Mouse (Mus musculus): ENCODE measurements around the gene Ccdc106.
"Not testable (repeated sequence)": the region's sequence is repeated elsewhere in the genome, so short reads cannot be mapped to it uniquely, and the experiment has no call there.

The Ccdc106 gene

DNA sequence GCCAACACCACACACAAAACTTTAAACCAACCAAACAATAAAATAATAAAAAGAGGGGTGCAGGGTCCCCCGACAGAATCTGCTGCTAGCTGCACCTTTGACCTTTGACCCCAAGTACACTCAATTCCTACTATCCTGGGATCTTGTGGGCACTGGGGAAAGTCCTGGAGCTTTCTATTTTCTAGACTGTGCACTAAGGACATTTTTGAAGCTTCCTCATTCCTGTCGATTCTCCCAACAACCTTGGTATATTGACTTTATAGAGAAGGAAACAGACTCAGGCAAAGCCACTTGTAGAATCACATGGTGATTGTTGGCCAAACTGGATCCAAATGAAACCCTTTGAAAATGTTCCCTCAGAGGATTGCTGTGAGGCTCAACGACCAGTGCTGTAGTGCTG, 4.3 kb upstream of the Ccdc106 start:
- DNase-seq, result no peak

DNA sequence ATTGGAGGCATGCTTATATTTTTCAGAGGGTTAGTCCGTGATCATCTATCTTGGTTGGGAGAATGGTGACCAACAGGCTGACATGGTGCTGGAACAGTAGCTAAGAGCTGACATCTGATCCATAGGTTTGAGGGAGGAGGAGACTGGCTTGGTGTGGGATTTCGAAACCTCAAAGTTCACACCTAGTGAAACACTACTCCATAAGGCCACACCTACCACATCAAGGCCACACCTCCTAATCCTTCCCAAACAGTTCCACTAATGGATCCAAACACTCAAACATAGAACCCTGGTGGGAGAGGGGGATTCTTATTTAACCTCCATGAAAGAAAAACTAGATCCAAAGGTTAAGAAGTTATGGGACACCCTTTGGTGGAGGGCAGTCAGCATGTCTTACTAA, 3.4 kb upstream of the Ccdc106 start:
- DNase-seq, result no peak

DNA sequence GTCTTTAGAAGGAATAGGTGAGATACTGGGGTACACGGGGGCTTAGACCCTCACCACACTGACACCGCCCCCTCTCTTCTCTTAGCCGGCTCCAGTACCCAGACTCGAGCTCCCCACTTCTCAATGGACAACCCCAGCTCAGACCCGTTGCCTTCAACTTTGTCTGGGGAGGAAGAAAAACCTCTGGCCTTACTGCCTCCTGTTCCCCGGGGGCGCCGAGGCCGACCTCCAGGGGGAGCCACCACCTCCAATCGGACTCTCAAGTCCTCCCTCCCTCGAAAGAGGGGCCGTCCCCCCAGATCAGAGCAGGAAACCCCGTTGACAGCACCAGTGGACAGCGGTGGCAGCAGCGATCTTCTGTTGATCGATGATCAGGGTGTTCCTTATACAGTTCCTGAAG, 3.0 kb upstream of the Ccdc106 start:
- DNase-seq, result no peak

DNA sequence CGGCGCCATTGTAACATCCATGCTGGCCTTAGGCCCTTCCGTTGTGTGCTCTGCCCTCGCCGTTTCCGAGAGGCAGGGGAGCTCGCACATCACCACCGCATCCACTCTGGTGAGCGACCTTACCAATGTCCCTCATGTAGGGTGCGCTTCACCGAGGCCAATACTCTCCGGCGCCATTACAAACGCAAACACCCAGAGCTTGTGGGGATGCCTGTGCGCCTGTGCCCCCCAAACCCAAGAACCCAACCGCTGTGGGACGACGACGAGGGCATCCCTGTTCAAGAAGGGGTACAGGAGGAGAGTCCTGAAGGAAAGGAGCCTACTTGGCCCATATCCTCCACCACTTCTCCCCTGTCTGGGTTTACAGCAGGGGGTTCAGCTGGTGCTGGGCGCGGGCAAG, 2.4 kb upstream of the Ccdc106 start:
- DNase-seq, result no peak

DNA sequence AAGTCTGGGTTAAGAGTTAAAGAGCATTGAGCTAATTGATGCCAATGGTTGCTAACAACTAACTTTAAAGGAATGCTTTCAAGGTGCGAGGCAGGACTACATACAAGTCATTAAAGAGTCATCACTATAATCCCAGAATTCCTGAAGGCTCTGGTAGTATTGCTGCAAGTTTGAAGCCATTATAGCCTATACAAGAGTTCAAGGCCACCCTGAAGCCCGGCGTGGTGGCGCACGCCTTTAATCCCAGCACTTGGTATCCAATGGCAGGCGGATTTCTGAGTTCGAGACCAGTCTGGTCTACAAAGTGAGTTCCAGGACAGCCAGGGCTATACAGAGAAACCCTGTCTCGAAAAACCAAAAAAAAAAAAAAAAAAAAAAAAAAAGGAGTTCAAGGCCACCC, 777 bp upstream of the Ccdc106 start:
- not testable (repeated sequence) for DNase-seq

DNA sequence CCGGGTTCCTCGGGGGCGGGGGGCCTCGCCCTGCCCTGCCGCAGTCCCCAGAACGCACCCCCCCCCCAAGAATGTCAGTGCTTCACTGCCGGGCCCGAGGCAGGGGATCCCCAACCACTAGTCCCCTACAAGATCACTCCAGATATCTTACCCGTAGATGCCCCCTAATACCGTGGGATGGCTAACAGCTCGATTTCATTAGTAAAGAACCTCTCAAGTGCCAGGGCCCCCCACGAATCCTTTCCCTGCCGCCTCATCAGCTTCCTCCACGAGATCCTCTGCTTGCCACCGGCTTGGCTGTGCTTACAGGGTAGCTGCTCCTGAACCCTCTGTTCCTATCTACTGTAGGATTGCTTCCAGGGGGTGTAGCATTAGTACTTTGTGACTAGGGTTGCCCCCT, 332 bp downstream of the Ccdc106 start:
- no peak for DNase-seq

DNA sequence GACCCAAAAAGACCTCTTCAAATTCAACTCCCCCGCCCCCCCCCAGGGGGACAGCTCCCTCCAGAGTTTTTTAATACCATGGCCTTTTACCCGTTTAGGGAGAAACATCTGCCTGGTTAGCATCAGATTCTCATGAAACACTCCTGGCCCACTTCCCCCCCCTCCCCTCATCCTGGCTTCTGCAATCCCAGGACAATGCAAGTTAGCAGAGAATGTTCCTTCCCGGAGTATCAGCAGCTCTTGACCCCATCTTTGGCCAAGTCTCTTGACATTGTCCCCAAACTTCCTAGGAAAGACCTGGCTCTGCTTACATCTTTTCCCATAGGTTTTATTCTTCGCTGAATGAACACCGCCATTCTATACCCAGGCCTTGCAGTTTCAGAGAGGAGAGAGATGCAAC, 844 bp downstream of the Ccdc106 start:
- DNase-seq, result no peak

DNA sequence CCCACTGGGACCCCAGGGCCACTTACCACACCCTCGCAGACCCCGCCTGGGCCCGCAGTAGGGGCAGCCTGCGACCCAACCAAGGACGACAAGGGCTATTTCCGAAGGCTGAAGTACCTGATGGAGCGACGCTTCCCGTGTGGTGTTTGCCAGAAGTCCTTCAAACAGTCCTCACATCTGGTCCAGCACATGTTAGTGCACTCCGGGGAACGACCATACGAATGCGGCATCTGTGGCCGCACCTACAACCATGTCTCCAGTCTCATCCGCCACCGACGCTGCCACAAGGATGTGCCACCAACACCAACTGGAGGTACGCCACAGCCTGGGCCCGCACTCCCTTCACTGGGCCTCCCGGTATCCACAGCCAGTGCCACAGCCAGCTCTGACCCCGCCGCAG, 9.2 kb downstream of the Ccdc106 start:
- no peak for DNase-seq

DNA sequence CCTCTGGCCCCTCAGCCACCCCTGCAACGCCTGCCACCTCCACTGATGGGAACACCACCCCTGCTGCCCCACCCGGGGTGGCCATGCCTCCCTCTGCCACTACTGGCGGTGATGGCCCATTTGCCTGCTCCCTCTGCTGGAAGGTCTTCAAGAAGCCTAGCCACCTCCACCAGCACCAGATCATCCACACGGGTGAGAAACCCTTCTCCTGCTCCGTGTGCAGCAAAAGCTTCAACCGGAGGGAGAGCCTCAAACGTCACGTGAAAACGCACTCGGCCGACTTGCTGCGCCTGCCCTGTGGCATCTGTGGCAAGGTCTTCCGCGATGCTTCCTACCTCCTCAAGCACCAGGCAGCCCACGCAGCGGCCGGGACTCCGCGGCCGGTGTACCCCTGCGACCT, 9.6 kb downstream of the Ccdc106 start:
- no peak for DNase-seq

DNA sequence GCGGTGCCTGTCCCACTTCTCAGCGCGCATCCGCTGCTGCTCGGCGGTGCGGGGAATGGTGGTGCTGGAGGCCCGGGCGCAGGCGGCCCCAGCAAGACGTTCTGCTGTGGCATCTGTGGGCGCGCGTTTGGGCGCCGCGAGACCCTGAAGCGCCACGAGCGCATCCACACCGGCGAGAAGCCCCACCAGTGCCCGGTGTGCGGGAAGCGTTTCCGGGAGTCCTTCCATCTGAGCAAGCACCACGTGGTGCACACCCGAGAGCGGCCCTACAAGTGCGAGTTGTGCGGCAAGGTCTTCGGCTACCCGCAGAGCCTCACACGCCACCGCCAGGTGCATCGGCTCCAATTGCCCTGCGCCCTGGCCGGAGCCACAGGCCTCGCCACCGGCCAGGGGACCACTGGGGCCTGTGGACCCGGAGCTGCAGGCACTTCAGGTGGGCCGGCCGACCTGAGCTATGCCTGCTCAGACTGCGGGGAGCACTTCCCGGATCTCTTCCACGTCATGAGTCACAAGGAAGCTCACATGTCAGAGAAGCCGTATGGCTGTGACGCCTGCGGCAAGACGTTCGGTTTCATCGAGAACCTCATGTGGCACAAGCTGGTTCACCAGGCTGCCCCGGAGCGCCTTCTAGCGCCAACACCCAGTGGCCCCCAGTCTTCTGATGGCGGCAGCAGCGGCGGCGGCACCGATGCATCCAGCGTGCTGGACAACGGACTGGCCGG, 10.4 kb downstream of the Ccdc106 start:
- no peak for DNase-seq

DNA sequence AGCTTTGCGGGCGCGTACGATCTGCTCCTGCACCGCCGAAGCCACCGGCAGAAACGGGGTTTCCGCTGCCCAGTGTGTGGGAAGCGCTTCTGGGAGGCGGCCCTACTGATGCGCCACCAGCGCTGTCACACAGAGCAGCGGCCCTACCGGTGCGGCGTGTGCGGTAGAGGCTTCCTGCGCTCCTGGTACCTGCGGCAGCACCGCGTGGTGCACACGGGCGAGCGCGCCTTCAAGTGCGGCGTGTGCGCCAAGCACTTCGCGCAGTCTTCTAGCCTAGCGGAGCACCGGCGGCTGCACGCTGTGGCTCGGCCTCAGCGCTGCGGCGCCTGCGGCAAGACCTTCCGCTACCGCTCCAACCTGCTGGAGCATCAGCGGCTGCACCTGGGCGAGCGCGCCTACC, 11.1 kb downstream of the Ccdc106 start:
- no peak for DNase-seq

DNA sequence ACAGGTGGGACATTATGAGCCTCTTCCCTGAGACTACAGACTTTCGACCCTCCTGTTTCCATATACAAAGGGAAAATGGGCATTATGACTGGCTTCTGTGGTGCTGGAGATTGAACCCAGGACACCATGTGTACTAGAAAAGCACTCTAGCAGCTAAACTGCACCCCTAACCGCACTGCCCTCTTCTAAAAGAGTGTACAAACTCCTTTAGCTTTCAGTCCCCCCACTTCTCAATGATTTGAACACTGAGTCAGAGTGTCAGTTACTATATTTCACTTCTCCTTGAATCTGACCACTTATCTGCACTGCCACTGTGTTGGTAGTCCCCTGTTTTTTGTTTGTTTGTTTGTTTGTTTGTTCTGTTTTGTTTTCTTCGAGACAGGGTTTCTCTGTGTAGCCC, 13.5 kb downstream of the Ccdc106 start, which contains the start of gene 4632433K11Rik:
Gene 4632433K11Rik, plus strand, starts transcription at position 301 of the 400 bp plus-strand sequence.
- no peak for DNase-seq

DNA sequence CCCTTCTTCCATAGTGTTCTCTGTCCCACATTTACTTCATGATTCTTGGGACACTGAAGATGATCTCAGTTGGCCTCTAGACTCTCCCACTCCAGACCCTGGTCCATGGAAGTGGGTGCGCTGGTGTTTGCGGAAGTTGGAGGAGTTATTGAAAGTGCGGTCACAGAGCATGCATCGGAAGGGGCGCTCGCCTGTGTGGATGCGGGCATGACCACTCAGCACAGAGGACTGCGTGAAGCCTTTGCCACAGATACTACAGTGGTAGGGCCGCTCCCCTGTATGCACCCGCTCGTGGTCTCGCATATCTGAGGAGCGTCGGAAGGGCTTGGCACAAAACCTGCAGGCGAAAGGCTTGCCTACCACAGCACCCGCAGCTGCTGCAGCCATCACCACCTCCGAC, 15.3 kb downstream of the Ccdc106 start:
- DNase-seq, result no peak

DNA sequence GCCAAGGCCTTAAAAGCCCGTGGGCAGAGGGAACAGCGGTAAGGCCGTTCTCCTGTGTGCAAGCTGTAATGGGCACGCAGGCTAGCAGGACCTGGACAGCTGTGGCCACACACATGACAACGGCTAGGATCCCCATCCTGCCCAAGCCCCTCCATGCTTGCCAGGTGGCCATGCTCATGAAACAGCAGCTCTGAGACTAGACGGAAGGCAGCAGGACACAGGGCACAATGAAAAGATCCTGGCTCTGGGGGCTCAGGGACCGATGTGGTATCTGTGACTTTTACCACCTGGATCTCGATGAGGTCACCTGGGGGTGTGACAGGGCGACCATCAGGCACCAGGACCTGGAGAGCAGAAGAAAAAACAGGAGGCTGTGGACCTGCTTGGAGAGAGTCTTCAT, 15.8 kb downstream of the Ccdc106 start:
- no peak for DNase-seq

DNA sequence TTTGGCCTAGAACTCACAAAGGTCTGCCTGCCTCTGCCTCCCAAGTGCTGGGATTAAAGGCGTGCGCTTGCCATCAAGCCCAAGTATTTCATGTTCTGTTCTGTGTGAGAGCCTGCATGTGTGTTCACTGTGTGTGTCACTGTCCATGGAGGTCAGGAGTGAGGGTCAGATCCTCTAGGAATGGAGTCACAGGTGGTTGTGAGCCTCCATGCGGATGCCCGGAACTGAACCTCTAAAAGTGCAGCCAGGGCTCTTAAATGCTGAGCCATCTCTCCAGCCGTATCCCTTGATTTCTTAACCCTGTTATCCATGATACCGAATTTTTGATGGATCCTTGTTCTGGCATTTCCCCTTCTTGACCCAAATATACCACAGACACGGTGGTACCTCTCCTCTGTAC, 16.7 kb downstream of the Ccdc106 start:
- no peak for DNase-seq

DNA sequence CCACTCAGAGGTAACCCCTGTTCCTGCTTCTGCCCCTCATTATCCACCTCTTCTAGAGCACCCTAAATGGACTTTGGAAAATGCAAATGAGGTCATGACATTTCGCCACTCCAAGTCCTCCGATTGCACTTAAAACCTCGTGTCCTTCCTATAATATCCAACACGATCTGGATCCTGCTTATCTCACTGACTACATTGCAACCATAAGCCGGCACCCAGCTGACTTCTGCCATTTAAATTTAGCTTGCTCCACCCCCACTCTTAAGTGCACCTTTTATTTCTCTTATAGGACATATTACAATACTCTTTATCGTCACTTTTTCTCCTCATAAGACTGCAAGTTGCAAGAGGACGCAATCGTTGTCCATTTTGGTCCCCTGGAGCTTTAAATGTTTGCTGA, 17.1 kb downstream of the Ccdc106 start:
- DNase-seq, result no peak

DNA sequence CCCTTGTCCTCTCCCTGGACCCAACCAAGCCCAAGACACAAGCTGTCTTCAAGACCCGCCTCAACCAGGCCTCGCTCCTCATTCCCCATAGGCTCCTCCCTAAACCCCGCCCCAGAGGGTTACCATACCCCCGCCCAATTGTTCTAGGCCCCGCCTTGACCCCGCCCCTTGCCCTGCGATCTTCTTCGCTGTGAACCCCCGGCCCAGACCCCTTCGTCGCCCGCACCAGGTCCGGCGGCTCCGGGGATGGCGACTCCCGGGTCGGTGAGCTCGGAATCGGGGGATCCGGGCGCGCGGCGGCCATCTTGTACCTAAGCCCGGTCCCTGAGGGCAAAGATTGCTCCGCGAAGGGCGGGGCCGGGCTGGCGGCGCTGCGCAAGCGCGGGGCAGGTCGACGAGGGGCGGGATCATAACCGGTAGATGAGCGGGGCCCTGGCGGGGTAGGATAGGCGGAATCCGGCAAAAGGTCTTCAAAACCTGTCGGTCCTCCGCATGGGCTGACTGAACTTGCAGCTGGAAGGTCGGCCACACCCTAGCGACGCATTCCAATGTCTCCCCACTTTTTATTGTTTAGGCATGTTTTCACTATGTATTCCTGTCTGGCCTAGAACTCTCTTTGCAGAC, 17.9 kb downstream of the Ccdc106 start, which contains the start of gene Zfp784:
Gene Zfp784, minus strand, starts transcription at position 338 of the 624 bp plus-strand sequence.
- peak; percentile 94 for DNase-seq

DNA sequence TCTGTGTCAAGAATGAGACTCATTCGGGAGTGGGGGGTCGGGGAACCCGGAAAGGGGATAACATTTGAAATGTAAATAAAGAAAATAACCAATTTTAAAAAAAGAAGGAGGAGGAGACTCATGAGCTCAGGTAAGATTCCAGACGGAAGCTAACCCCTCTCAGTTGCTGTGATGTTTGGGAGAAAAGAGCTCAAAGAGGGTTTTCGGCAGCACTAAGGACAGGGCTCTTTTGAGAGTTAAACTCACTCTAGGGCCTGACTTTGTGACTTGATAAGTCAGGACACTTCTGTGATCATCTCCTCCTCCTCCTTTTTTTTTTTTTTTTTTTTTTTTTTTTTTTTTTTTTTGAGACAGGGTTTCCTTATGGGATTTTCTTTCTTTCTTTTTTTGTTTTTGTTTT, 18.6 kb downstream of the Ccdc106 start:
- DNase-seq, result no peak

DNA sequence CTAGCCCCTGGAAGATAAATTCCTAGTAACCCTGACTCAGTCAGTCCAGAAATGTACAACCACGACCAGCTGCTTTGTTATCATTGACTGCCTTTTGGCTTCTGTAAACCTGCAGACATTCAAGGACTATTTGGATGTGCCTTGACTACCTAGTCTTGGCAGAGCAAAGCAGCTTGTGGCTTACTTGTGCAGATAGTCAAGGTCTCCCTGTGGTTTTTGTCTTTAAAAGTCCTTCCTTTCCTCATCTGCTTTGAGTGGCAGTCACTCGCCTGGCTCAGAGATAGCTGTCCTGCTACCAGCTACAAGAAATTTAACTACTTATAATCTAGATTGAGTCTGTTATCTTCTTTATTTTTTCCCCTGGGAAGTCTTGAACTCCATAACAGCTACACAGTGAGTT, 24.6 kb downstream of the Ccdc106 start:
- no peak for DNase-seq

DNA sequence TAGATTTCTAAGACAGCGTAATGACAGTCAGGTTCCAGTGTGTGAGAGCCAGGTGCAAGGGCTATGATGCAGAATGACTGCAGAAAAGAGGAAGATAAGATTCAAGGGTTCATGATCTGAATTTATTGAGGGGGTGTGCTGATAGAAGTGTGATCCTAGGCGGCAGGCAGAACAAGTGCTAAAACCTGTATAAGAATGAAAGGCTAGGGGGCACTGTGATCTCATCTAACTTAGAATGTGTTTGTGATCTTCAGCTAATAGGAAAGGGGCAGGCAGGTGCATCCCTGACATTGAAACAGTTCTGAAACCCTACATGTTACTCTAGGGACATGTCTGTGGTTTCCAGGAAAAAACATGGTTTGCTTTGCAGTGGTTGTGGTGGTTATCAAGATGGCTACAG, 25.8 kb downstream of the Ccdc106 start:
- DNase-seq, result no peak

DNA sequence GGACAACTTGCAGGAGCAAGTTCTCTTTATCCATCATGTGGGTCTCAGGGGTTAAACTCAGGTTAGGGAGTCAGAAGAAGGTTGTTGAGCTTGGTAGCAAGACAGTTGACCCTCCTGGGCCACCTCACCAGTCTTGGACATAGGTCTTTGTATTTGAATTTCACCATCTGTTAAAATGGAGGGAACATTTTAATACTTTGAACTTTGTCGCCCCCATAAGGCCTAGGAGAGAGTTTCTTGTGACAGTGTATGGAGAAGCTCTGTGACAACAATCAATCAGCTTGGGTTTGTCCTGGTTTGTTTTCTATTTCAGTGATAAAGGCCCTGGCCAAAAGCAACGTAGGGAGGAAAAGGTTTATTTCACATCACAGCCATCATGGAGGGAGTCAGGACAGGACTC, 27.0 kb downstream of the Ccdc106 start:
- DNase-seq, result no peak

DNA sequence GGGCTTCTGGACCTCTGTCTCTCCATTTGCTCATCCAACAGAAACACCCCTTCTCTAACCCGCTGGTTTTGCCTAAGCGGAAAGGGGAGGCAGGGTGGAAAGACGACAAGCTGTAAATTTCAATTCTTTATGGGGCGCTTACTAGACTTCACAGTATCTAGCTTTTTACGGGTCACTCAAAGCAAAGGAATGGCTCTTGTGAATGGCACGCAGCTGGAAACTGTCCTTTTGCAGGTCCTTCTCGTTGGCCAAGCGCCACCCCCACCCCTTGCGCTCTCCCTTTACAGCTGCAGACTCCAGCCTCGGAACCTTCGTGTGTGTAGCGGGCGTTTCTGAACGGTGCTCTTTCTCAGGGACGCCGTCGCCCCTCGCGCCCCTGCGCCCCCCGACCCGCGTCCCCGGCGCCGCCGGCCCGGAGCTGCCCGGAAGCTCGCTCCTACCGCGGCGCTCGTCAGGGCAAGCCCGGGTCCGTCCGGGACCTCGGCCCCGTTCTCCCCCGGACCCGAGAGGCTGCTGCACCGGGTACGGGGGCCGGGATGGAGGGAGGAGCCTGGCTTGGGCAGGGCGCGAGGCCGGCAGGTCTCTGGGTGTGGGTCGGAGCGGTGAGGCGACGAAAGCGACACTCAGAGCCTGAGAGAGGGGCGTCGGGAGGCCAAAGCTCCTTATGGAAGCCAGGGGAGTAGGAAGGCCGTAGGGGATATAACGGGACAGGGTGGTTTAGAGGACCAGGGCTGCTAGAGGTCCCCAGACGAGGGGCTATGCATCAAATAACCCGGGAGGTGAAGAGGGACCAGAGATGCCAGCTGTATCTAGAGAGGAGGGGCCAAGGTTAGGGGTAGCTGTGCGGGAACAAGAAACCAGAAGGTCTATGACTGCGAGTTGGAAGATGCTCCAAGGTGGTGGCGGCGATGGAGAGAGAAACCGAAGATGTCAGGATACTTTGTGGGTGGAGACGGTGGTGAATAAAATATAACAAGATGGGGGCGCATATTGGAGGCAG, 31.1 kb downstream of the Ccdc106 start, which contains the start of gene Zfp580:
Gene Zfp580, plus strand, starts transcription at position 346 of the 1,000 bp plus-strand sequence.
- DNase-seq, result peak; percentile 85

DNA sequence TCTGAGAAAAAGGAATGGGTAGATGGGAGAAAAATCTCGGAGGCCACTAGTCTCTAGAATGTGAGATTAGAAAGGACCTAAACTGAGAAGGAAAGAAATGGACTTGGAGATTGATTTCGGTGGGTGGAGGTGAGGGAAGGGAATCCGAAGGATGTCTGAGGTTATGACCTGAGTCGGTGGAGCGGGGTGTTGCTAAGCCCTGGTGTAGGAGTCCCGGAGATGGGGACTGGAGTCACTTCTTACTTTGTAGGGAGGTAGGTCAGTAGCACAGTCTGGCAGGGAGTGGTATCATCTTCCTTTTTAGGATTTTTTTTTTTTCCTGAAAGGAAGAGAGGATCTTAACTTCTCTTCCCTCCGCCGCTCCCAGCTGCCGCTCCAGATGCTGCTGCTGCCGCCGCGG, 32.1 kb downstream of the Ccdc106 start:
- no peak for DNase-seq

Measured in right cerebral cortex, postnatal 25 days (tissue).